Mouse (Mus musculus): ENCODE results near the gene Lrrc8b. TPM values are rescaled to one million over a fixed set of nuclear protein-coding genes. Genes with fewer than 3 reads are reported as not detected.

The Lrrc8b gene
- polyA plus RNA-seq, 1 experiment from 2014 or later = 5.4 TPM

DNA sequence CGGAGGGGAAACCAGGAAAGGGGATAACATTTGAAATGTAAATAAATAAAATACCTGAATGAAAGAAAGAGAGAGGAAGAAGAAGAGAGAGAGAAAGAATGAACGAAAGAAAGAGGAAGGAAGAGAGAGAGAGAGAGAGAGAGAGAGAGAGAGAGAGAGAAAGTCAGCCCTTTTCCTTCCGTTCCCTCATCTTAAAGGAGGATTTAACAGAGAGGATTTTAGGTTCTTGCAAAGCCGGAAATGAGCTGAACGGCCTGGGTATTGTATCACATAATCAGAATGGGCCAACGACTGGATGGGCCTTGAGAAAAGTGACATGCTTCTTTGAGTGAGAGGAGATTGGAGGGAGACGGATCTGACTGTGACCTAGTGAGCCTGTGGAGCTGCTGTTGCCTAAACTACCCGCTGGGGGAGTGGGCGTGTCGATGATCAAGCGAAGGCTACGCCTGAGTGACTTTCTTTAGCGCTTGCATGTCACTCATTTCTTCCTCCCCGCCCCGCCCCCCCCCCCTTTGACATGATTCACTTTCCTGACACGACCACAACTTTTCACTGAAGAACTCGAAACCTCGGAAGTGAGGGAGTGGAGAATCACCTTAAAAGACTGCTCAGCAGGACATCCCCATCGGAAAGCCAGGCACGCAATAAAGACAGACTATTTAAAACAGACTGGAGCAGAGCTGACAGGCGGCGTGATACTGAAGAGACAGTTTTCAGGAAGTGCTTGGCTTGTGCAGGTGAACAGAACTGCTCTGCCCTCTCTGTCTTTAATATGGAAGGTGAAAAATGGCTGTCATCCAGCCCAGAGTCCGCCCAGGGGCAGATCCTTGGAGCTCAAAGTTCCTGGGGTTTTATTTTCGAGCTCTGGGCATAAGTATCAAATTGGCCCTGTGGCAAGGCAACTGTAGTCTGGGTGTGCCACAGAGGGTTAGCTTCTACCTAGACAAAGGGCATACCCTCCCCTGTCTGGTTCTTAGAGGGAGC lies 79.6 kb downstream of the Lrrc8b start:
- H3K4me2 ChIP-seq (ENCODE audit: low read length) = peak overlapping the region; percentile 70
- ATAC-seq (ENCODE audit: insufficient number of reproducible peaks, insufficient read depth, low FRiP score, low read depth) = peak; percentile 69; the same call in 1 of the 2 replicates
- peaks cover 5 to 7% of the 10 kb centered on the region in 2 experiments; a peak in 3 of 4 replicates for H3K4me1 ChIP-seq (ENCODE audit: control insufficient read depth in 2 of 2, insufficient read depth in 2 of 2, low read length in 2 of 2)
- WGBS = 12% methylated on average over 22 of the region's 24 CpGs
- no peaks in the 10 kb centered on the region for H3K36me3 ChIP-seq (ENCODE audit: control insufficient read depth, insufficient read depth, low read length)
- peak overlapping the region; percentile 63 for H3K9ac ChIP-seq (ENCODE audit: low read length)
- H3K27me3 ChIP-seq (ENCODE audit: control insufficient read depth, insufficient read depth, low read length) = no peaks in the 10 kb centered on the region; the same call in 1 of the 2 replicates
- H3K4me3 ChIP-seq (ENCODE audit: control insufficient read depth in 1 of 2, insufficient read depth in 1 of 2, low read depth in 1 of 2, low read length in 2 of 2) = peak overlapping the region; percentile 22 to 38
- H3K9me3 ChIP-seq (ENCODE audit: control insufficient read depth, low read length) = no peaks in the 10 kb centered on the region
- no peak overlapping the region for H3K27ac ChIP-seq (replicated peaks in 1 of 2; ENCODE audit: control insufficient read depth in 1 of 2, insufficient read depth in 1 of 2, low read depth in 2 of 2, low read length in 2 of 2)

DNA sequence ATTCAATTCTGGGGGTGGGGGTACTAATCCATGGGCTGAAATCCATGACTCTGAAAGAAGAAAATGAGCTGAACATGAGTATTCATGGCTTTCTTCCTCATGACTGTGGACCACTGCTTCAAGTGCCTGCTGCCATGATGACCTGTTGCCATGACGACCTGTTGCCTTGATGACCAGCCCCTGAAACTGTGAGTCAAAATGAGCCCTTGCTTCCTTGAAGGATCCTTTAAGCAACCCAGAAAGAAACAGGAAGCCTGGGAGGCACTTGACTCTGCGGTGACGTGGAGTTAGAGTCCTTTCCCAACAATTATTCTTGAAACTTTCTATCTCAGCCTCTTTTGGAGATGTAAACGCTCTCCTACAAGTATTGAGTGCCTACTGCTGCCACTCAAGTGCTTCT lies 80.6 kb downstream of the Lrrc8b start:
- Histone ChIP-seq H3K4me1 (ENCODE audit: control insufficient read depth in 2 of 2, insufficient read depth in 2 of 2, low read length in 2 of 2) (peaks cover 7% of the 10 kb centered on the region in 2 experiments; a peak in 3 of 4 replicates), H3K27me3 (ENCODE audit: control insufficient read depth, insufficient read depth, low read length) (no peaks in the 10 kb centered on the region; the same call in 1 of the 2 replicates), H3K9me3 (ENCODE audit: control insufficient read depth, low read length) (no peaks in the 10 kb centered on the region), H3K27ac (replicated peaks in 1 of 2; ENCODE audit: control insufficient read depth in 1 of 2, insufficient read depth in 1 of 2, low read depth in 2 of 2, low read length in 2 of 2) (no peak overlapping the region), H3K4me3 (ENCODE audit: control insufficient read depth in 1 of 2, insufficient read depth in 1 of 2, low read depth in 1 of 2, low read length in 2 of 2) (no peak overlapping the region), H3K9ac (ENCODE audit: low read length) (no peak overlapping the region), H3K36me3 (ENCODE audit: control insufficient read depth, insufficient read depth, low read length) (no peaks in the 10 kb centered on the region), H3K4me2 (ENCODE audit: low read length) (no peak overlapping the region)
- no peak for ATAC-seq (ENCODE audit: insufficient number of reproducible peaks, insufficient read depth, low FRiP score, low read depth)
- 93% methylated on average over 4 of the region's 4 CpGs for whole genome bisulfite sequencing

DNA sequence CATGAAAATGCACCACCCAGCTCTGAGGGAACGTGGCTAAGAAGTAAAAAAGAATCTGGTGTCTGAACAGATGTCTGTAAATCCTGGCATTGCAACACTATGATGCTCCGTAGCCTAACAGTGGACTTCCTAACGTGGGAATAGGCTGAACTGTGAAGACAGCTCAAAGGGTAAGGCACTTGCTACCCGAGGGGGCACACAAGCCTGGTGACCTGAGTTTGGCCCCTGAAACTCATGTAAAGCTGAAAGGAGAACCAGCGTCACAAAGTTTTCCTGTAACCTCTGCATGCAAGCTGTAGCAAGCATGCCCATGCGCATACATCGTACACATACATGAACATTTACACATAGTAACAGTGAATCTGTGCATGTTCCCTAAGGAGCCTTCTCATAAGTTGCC lies 81.0 kb downstream of the Lrrc8b start:
- Histone ChIP-seq H3K4me1 (ENCODE audit: control insufficient read depth in 2 of 2, insufficient read depth in 2 of 2, low read length in 2 of 2) (peaks cover 7% of the 10 kb centered on the region in 2 experiments; a peak in 3 of 4 replicates), H3K4me3 (ENCODE audit: control insufficient read depth in 1 of 2, insufficient read depth in 1 of 2, low read depth in 1 of 2, low read length in 2 of 2) (no peak overlapping the region), H3K36me3 (ENCODE audit: control insufficient read depth, insufficient read depth, low read length) (no peaks in the 10 kb centered on the region), H3K9ac (ENCODE audit: low read length) (no peak overlapping the region), H3K9me3 (ENCODE audit: control insufficient read depth, low read length) (no peaks in the 10 kb centered on the region), H3K27me3 (ENCODE audit: control insufficient read depth, insufficient read depth, low read length) (no peaks in the 10 kb centered on the region; the same call in 1 of the 2 replicates), H3K27ac (replicated peaks in 1 of 2; ENCODE audit: control insufficient read depth in 1 of 2, insufficient read depth in 1 of 2, low read depth in 2 of 2, low read length in 2 of 2) (no peak overlapping the region), H3K4me2 (ENCODE audit: low read length) (no peak overlapping the region)
- 86% methylated on average over 7 of the region's 7 CpGs for WGBS
- no peak for ATAC-seq (ENCODE audit: insufficient number of reproducible peaks, insufficient read depth, low FRiP score, low read depth)

GRCm38 (mm10) chr5:105498429-105499000 lies 82.9 kb downstream of the Lrrc8b start:
- no peak overlapping the region for H3K4me3 ChIP-seq (ENCODE audit: control insufficient read depth in 1 of 2, insufficient read depth in 1 of 2, low read depth in 1 of 2, low read length in 2 of 2)
- WGBS = 62% methylated on average over 4 of the region's 4 CpGs
- no peak overlapping the region for H3K4me2 ChIP-seq (ENCODE audit: low read length)
- no peaks in the 10 kb centered on the region; the same call in 1 of the 2 replicates for H3K27me3 ChIP-seq (ENCODE audit: control insufficient read depth, insufficient read depth, low read length)
- no peaks in the 10 kb centered on the region for H3K36me3 ChIP-seq (ENCODE audit: control insufficient read depth, insufficient read depth, low read length)
- H3K4me1 ChIP-seq (ENCODE audit: control insufficient read depth in 2 of 2, insufficient read depth in 2 of 2, low read length in 2 of 2) = peaks cover 7% of the 10 kb centered on the region in 2 experiments; a peak in 3 of 4 replicates
- H3K27ac ChIP-seq (replicated peaks in 1 of 2; ENCODE audit: control insufficient read depth in 1 of 2, insufficient read depth in 1 of 2, low read depth in 2 of 2, low read length in 2 of 2) = no peak overlapping the region
- peaks cover 2% of the 10 kb centered on the region; the same call in 1 of the 2 replicates for H3K9me3 ChIP-seq (ENCODE audit: control insufficient read depth, low read length)
- ATAC-seq (ENCODE audit: insufficient number of reproducible peaks, insufficient read depth, low FRiP score, low read depth) = no peak
- no peak overlapping the region for H3K9ac ChIP-seq (ENCODE audit: low read length)

DNA sequence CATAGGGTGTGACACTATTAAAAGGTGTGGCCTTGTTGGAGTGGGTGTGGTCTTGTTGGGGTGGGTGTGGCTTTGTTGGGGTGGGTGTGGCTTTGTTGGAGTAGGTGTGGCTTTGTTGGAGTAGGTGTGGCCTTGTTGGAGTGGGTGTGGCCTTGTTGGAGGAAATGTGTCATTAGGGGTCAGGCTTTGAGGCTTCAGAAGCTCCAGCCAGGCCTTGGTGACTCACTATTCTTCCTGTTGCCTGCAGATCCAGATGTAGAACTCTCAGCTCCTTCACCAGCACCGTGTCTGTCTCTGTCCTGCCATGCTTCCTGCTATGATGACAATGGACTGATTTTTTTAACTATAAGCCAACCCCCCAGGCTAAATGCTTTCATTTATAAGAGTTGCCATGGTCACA lies 83.8 kb downstream of the Lrrc8b start:
- Histone ChIP-seq H3K36me3 (ENCODE audit: control insufficient read depth, insufficient read depth, low read length) (no peaks in the 10 kb centered on the region), H3K9ac (ENCODE audit: low read length) (no peak overlapping the region), H3K4me1 (ENCODE audit: control insufficient read depth in 2 of 2, insufficient read depth in 2 of 2, low read length in 2 of 2) (peaks cover 7% of the 10 kb centered on the region in 2 experiments; a peak in 3 of 4 replicates), H3K27ac (replicated peaks in 1 of 2; ENCODE audit: control insufficient read depth in 1 of 2, insufficient read depth in 1 of 2, low read depth in 2 of 2, low read length in 2 of 2) (no peak overlapping the region), H3K4me2 (ENCODE audit: low read length) (no peak overlapping the region), H3K9me3 (ENCODE audit: control insufficient read depth, low read length) (peaks cover 2% of the 10 kb centered on the region; the same call in 1 of the 2 replicates), H3K4me3 (ENCODE audit: control insufficient read depth in 1 of 2, insufficient read depth in 1 of 2, low read depth in 1 of 2, low read length in 2 of 2) (no peak overlapping the region), H3K27me3 (ENCODE audit: control insufficient read depth, insufficient read depth, low read length) (no peaks in the 10 kb centered on the region; the same call in 1 of the 2 replicates)
- no peak for ATAC-seq (ENCODE audit: insufficient number of reproducible peaks, insufficient read depth, low FRiP score, low read depth)
- WGBS = 67% methylated on average over 1 of the region's 1 CpGs

DNA sequence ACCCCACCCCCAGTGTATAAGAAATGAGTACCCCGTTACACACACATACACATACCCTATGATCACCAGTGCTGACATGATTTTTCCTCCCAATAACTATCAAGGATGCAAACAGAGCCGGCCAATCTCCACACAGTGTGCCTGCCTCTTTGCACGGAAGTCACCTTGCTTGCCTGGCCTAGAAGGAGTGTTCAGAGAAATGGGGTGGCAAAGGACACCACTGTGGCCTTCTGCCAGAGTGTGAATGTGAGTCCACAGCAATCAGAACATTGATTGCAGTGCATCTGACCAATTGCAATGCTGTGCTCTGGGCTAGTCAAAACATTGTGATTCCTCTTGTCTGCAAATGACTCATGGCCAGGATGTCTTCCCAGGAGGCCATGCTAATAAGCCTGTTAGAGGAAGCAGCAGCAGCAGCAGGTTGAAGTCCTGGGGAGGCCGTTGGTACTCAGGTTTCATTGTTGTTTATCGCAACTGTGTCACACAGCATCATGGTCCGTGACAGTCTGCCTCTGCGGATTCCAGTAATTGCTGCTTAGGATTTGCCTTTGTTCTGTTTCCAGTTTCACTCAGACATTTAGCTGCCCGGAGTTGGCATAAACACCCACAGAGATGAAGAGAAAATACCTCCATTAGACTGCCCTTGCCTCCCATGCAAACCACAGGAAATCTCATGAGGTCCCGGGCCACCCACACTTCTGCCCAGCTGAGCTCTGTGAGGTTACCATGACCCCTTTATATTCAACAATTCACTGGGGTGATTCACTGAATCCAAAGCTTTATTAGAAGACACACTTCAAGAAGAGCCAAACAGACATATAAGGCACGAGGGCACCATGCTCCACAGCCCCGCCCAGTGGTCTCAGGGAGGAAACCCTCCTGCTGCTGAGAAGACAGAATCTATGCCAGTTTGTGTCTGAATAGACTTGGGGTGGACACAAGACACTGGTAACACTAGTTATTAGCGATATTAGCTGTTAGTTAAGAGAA lies 84.9 kb downstream of the Lrrc8b start:
- no peak overlapping the region for H3K9ac ChIP-seq (ENCODE audit: low read length)
- H3K9me3 ChIP-seq (ENCODE audit: control insufficient read depth, low read length) = peaks cover 2% of the 10 kb centered on the region; the same call in 1 of the 2 replicates
- H3K27me3 ChIP-seq (ENCODE audit: control insufficient read depth, insufficient read depth, low read length) = no peaks in the 10 kb centered on the region
- no peak for ATAC-seq (ENCODE audit: insufficient number of reproducible peaks, insufficient read depth, low FRiP score, low read depth)
- no peak overlapping the region for H3K27ac ChIP-seq (replicated peaks in 1 of 2; ENCODE audit: control insufficient read depth in 1 of 2, insufficient read depth in 1 of 2, low read depth in 2 of 2, low read length in 2 of 2)
- no peak overlapping the region for H3K4me3 ChIP-seq (ENCODE audit: control insufficient read depth in 1 of 2, insufficient read depth in 1 of 2, low read depth in 1 of 2, low read length in 2 of 2)
- 61% methylated on average over 12 of the region's 12 CpGs for WGBS
- H3K36me3 ChIP-seq (ENCODE audit: control insufficient read depth, insufficient read depth, low read length) = no peaks in the 10 kb centered on the region
- peaks cover 5 to 6% of the 10 kb centered on the region in 2 experiments; a peak in 3 of 4 replicates for H3K4me1 ChIP-seq (ENCODE audit: control insufficient read depth in 2 of 2, insufficient read depth in 2 of 2, low read length in 2 of 2)
- no peak overlapping the region for H3K4me2 ChIP-seq (ENCODE audit: low read length)

DNA sequence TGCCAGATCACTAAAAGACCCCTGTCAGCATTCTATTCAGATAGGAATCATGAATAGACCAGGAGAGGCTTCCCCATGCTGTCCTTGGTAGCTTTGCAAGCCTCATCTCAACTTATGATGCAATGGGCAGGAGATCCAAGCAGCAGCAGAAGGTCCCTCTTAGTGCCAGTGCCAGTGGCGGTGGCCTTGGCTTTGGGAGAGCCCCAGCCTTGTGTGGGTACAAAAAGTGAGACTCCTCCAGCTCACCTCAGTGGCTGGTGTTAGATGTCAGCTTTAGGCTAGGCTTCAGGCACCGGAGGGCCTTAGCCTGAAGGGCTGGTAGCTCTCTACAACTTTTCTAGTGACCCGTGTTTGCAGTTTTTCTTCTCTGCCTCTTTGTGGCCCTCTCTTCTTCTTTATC lies 85.6 kb downstream of the Lrrc8b start:
- 79% methylated on average over 3 of the region's 3 CpGs for WGBS
- Histone ChIP-seq H3K4me1 (ENCODE audit: control insufficient read depth in 2 of 2, insufficient read depth in 2 of 2, low read length in 2 of 2) (0 out of 4 replicates have a peak, but pooled peaks cover 0 to 2% of the 10 kb centered on the region in 2 experiments), H3K27me3 (ENCODE audit: control insufficient read depth, insufficient read depth, low read length) (no peaks in the 10 kb centered on the region), H3K9ac (ENCODE audit: low read length) (no peak overlapping the region), H3K9me3 (ENCODE audit: control insufficient read depth, low read length) (peaks cover 2% of the 10 kb centered on the region; the same call in 1 of the 2 replicates), H3K36me3 (ENCODE audit: control insufficient read depth, insufficient read depth, low read length) (no peaks in the 10 kb centered on the region), H3K4me2 (ENCODE audit: low read length) (no peak overlapping the region), H3K27ac (replicated peaks in 1 of 2; ENCODE audit: control insufficient read depth in 1 of 2, insufficient read depth in 1 of 2, low read depth in 2 of 2, low read length in 2 of 2) (no peak overlapping the region), H3K4me3 (ENCODE audit: control insufficient read depth in 1 of 2, insufficient read depth in 1 of 2, low read depth in 1 of 2, low read length in 2 of 2) (no peak overlapping the region)
- ATAC-seq (ENCODE audit: insufficient number of reproducible peaks, insufficient read depth, low FRiP score, low read depth) = no peak
